Mouse (Mus musculus): ENCODE data around the gene Hoxc4. TPM values are rescaled to one million over a fixed set of nuclear protein-coding genes. Genes with fewer than 3 reads are reported as not detected.
A peak's percentile ranks its signal among the peaks of the same experiment; 100 is the strongest.

The Hoxc4 gene
- total RNA-seq, 1 experiment, result 0.31 TPM

DNA sequence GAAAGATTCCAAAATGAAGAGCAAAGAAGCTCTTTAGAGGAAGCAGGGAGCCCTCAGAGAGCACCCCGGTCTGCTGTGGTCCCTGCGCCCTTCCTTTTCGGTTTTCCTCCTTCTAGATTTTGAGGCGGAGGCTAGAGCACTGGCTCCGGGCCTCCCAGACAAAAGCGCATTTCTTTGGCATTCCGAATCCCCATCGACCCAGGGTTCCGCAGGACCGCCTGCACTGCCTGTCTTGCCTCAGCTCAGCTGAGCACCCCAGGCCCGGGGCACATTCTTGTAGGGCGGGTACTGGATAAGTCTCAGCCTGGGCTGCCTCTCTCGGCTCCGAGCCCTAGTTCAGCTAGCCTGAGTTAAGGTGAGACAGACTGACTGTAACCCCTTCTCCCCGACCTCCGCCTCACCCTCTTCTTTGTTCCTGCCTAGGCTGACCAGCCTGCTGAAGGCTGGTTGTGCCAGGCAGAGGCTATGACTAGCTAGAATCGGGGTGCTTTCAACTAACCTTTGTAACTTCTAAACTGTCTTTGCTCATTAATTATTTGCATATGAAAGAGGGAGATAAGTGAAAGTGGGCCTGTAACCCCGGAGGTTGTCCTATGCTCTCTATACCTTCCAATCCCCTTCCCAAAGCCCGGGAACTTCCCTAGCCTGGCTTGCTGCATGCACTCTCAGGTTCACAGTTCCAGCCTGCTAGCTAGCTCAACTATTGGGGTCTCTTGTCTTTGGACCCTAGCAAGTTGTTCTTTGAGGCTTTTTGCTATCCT, 3.1 kb upstream of the Hoxc4 start:
- in situ Hi-C loops (cut with MboI; ENCODE audit: low sequenced_read_pairs in 2 of 2, unreplicated experiment in 2 of 2), result loop anchor here in 1 of 2 experiments (10.0 kb wide), 1 partner anchor 159 kb away; no protein-coding TSS in a partner anchor

DNA sequence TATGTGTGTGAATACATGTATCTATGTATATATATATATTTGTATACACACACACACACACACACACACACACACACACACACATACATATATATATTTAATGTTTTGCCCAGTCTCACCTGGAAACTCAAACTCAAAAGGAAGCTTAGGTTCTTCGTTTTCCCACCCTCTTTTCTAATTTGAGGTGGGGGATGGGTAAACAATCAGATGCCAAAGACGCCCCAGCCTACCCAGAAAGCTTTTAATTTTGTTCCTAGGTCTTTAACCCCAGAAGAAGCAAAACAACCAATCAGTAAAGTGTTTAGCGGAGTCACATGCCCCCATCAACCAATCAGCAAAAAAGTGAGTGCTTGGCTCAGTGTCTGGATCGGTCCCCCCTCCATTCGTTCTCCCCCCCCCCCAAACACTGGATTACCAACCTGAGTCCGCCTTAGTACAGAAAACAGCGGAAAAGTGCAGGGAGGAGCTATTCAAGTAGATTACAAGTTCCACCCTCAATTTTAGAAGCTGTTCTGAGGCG, 2.2 kb downstream of the Hoxc4 start:
- DNase-seq (ENCODE audit: low read depth, low spot score), result no peak
- no peak overlapping the region for H3K4me3 ChIP-seq (ENCODE audit: insufficient read depth in 1 of 2, low read depth in 1 of 2, low read length in 2 of 2, poor library complexity in 1 of 2, severe bottlenecking in 1 of 2)
- H3K36me3 ChIP-seq (ENCODE audit: control insufficient read depth, insufficient read depth, low read length, poor library complexity, severe bottlenecking), result no peaks in the 10 kb centered on the region
- no peak overlapping the region for H3K9ac ChIP-seq (ENCODE audit: insufficient read depth, low read depth, low read length, poor library complexity, severe bottlenecking)
- H3K4me1 ChIP-seq (ENCODE audit: control insufficient read depth in 2 of 2, insufficient read depth in 2 of 2, low read length in 2 of 2, poor library complexity in 1 of 2), result no peaks in the 10 kb centered on the region
- TF ChIP-seq CHD2 (IDR thresholded peaks at IDR 0.05; ENCODE audit: low read depth, low read length) (no peak), ZNF384 (IDR thresholded peaks at IDR 0.05; ENCODE audit: low read depth, low read length) (no peak), HCFC1 (IDR thresholded peaks at IDR 0.05; ENCODE audit: borderline replicate concordance, insufficient read depth, low read length) (no peak), ZC3H11A (IDR thresholded peaks at IDR 0.05; ENCODE audit: borderline replicate concordance, low read depth, low read length) (no peak), MAFK (IDR thresholded peaks at IDR 0.05; ENCODE audit: insufficient read depth, low read depth, low read length) (no peak)
- no peaks in the 10 kb centered on the region for H3K9me3 ChIP-seq (ENCODE audit: control insufficient read depth, insufficient read depth, low read depth, low read length)
- H3K27ac ChIP-seq (ENCODE audit: insufficient read depth, low read depth, low read length, poor library complexity, severe bottlenecking), result no peak overlapping the region
- in situ Hi-C loops (cut with MboI; ENCODE audit: low sequenced_read_pairs in 2 of 2, unreplicated experiment in 2 of 2), result no loop called here

More for the DNA sequence above, 3.1 kb upstream of the Hoxc4 start:
- TF ChIP-seq CHD2 (IDR thresholded peaks at IDR 0.05; ENCODE audit: low read depth, low read length), result no peak
- no peak for DNase-seq (ENCODE audit: low read depth, low spot score)
- Histone ChIP-seq H3K4me3 (ENCODE audit: insufficient read depth in 1 of 2, low read depth in 1 of 2, low read length in 2 of 2, poor library complexity in 1 of 2, severe bottlenecking in 1 of 2) (peak overlapping the region in 1 of 2 experiments; percentile 29; a peak in 3 of 4 replicates), H3K9ac (ENCODE audit: insufficient read depth, low read depth, low read length, poor library complexity, severe bottlenecking) (no peak overlapping the region), H3K27ac (ENCODE audit: insufficient read depth, low read depth, low read length, poor library complexity, severe bottlenecking) (no peak overlapping the region), H3K4me1 (ENCODE audit: control insufficient read depth in 2 of 2, insufficient read depth in 2 of 2, low read length in 2 of 2, poor library complexity in 1 of 2) (peaks cover 0 to 1% of the 10 kb centered on the region in 2 experiments; a peak in 1 of 4 replicates), H3K9me3 (ENCODE audit: control insufficient read depth, insufficient read depth, low read depth, low read length) (no peaks in the 10 kb centered on the region), H3K36me3 (ENCODE audit: control insufficient read depth, insufficient read depth, low read length, poor library complexity, severe bottlenecking) (no peaks in the 10 kb centered on the region)

DNA sequence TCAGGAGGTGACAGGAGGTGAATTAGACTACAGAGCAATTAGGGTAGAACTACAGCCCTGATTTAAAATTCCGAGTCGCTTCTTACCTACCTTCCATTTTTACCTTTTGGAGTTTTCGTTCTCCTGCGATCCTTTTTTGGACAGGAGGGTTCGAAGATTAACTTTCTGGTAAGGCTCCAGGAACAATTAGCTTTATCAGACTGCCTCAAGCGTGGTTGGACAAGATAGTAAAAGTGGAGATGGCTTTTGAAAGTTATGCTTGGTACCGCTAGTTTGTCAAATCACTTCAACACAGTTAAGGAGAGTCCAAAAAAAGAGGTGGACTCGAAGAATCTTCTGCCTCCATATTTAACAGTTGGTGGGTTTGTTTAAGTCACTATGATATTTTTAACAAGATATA, 2.8 kb downstream of the Hoxc4 start:
- TF ChIP-seq MAFK (IDR thresholded peaks at IDR 0.05; ENCODE audit: insufficient read depth, low read depth, low read length) (no peak), CHD2 (IDR thresholded peaks at IDR 0.05; ENCODE audit: low read depth, low read length) (no peak), ZC3H11A (IDR thresholded peaks at IDR 0.05; ENCODE audit: borderline replicate concordance, low read depth, low read length) (no peak), HCFC1 (IDR thresholded peaks at IDR 0.05; ENCODE audit: borderline replicate concordance, insufficient read depth, low read length) (no peak), ZNF384 (IDR thresholded peaks at IDR 0.05; ENCODE audit: low read depth, low read length) (no peak)
- Histone ChIP-seq H3K9ac (ENCODE audit: insufficient read depth, low read depth, low read length, poor library complexity, severe bottlenecking) (no peak overlapping the region), H3K27ac (ENCODE audit: insufficient read depth, low read depth, low read length, poor library complexity, severe bottlenecking) (no peak overlapping the region), H3K36me3 (ENCODE audit: control insufficient read depth, insufficient read depth, low read length, poor library complexity, severe bottlenecking) (no peaks in the 10 kb centered on the region), H3K4me1 (ENCODE audit: control insufficient read depth in 2 of 2, insufficient read depth in 2 of 2, low read length in 2 of 2, poor library complexity in 1 of 2) (no peaks in the 10 kb centered on the region), H3K9me3 (ENCODE audit: control insufficient read depth, insufficient read depth, low read depth, low read length) (no peaks in the 10 kb centered on the region), H3K4me3 (ENCODE audit: insufficient read depth in 1 of 2, low read depth in 1 of 2, low read length in 2 of 2, poor library complexity in 1 of 2, severe bottlenecking in 1 of 2) (no peak overlapping the region)
- in situ Hi-C loops (cut with MboI; ENCODE audit: low sequenced_read_pairs in 2 of 2, unreplicated experiment in 2 of 2), result no loop called here
- DNase-seq (ENCODE audit: low read depth, low spot score), result no peak

DNA sequence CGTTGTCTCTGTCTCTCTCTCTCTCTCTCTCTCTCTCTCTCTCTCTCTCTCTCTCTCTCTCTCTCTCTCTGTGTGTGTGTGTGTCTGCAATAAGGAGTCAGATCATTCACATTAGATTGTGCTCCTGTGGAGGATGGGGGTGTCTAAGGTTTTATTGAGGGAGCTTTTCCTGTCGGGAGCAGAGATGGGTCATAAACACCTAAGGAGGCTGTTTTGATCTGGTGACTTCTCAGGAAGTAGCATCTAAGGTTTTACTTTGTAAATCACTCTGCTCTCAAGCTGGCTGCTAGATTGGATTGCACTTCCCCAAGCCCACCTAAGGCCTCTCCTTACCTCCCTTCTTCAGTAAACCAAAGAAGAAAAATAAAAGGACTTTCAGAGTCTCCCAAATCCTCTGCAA, 5.4 kb downstream of the Hoxc4 start:
- no peak for DNase-seq (ENCODE audit: low read depth, low spot score)
- Histone ChIP-seq H3K4me1 (ENCODE audit: control insufficient read depth in 2 of 2, insufficient read depth in 2 of 2, low read length in 2 of 2, poor library complexity in 1 of 2) (no peaks in the 10 kb centered on the region), H3K9me3 (ENCODE audit: control insufficient read depth, insufficient read depth, low read depth, low read length) (no peaks in the 10 kb centered on the region), H3K9ac (ENCODE audit: insufficient read depth, low read depth, low read length, poor library complexity, severe bottlenecking) (no peak overlapping the region), H3K27ac (ENCODE audit: insufficient read depth, low read depth, low read length, poor library complexity, severe bottlenecking) (no peak overlapping the region), H3K36me3 (ENCODE audit: control insufficient read depth, insufficient read depth, low read length, poor library complexity, severe bottlenecking) (no peaks in the 10 kb centered on the region), H3K4me3 (ENCODE audit: insufficient read depth in 1 of 2, low read depth in 1 of 2, low read length in 2 of 2, poor library complexity in 1 of 2, severe bottlenecking in 1 of 2) (no peak overlapping the region)
- TF ChIP-seq ZNF384 (IDR thresholded peaks at IDR 0.05; ENCODE audit: low read depth, low read length), result no peak
- TF ChIP-seq MAFK (IDR thresholded peaks at IDR 0.05; ENCODE audit: insufficient read depth, low read depth, low read length), result no peak
- TF ChIP-seq CHD2 (IDR thresholded peaks at IDR 0.05; ENCODE audit: low read depth, low read length), result no peak
- TF ChIP-seq HCFC1 (IDR thresholded peaks at IDR 0.05; ENCODE audit: borderline replicate concordance, insufficient read depth, low read length), result no peak
- no peak for TF ChIP-seq ZC3H11A (IDR thresholded peaks at IDR 0.05; ENCODE audit: borderline replicate concordance, low read depth, low read length)
- in situ Hi-C loops (cut with MboI; ENCODE audit: low sequenced_read_pairs in 2 of 2, unreplicated experiment in 2 of 2), result no loop called here
